Mouse (Mus musculus): ENCODE measurements at regions not wholly inside any gene's neighbourhood (a gene's known extent, or its start where the extent isn't known, plus 50 kb on each side); places are given as distances from the start of the nearest gene placed in this dataset.

- peak in 1 of 2 experiments; percentile 27 for DNase-seq (ENCODE audit: low spot score in 2 of 2)
Observed at GRCm38 (mm10) chr14:31945125-31945524, 83.7 kb upstream of the Galnt15 start.

- no peak for DNase-seq (ENCODE audit: low spot score in 2 of 2)
Observed at GRCm38 (mm10) chr14:31946032-31946431, 82.8 kb upstream of the Galnt15 start.

DNA sequence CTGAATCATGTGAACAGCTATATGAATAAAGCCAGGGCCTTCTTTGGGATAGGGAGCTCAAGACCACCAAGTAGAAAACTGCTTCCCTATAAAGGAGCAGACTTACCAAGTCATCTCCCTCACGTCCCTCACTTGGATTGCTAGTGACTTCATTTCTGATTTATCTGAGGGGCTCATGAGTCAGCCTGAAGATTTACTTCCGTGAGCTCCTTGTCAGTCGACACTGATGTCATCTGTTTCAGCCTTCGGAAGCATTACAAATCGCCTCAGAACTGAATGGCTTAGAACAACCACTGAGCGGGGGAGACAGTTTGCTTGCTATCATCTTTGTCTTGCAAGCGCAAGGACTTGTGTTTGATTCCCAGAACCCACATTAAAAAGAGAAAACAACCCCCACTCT lies 81.5 kb upstream of the Galnt15 start:
- no peak for DNase-seq (ENCODE audit: low spot score in 2 of 2)

DNA sequence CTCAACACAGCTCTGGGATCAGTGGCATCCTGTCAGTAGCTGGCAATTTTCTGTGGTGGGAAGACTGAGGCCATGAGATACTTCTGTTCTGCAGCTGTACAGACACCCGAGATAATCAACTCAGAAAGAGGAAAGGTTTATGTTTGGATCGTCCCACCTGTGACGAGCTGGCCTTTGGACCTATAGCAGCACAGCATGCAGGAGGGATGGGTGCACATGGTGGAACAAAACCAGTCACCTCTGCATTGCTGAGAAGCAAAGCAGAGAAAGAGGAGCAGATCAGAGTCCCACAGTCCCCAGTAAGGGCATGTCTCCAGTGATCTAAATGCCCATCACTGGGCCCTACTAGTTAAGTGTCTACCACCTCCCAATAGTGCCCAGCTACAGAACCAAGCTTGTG lies 76.9 kb upstream of the Galnt15 start:
- DNase-seq (ENCODE audit: low spot score in 2 of 2) = no peak

- no peak for DNase-seq (ENCODE audit: low spot score in 2 of 2)
Observed at GRCm38 (mm10) chr14:31953783-31954182, 75.0 kb upstream of the Galnt15 start.

DNA sequence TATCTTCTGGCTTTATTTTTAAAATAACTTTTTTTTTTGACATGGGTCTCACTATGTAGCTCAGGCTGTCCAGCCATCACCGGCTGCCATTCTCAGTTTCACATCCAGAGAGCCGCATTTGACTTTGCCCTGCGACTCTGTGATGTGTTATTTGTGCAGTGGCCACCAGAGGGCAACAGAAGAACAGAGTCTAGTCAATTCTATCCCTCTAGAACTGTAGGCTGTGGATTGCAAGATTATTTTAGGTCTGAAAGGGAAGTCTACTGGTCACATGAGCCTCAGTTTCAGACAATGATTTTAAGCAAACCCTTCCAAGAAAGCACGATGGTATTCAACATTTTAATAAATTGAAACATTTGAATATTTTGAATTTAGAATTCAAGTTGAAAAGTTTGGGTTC lies 73.8 kb upstream of the Galnt15 start:
- peak; percentile 89 to 93 for DNase-seq (ENCODE audit: low spot score in 2 of 2)

DNA sequence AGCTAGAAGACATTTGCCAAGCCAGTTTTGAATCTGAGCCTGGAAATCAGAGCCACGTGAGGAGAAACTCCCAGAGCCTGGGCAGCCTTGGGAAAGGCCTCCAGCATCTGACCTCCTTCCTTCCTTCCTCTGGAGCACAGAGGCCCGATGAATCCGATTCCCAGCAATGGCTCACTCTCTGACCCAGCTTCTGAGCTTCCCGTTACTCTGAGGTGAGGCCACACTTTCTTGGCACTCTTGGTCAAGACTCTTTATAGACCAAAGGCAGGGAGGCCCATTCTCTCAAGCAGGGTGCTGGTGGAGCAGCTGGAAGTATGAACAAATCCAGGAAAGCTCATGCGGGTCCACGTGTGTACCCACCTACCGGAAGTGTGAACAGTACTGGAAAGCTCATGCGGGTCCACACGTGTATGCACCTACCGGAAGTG lies 71.6 kb upstream of the Galnt15 start:
- no peak for DNase-seq (ENCODE audit: low spot score in 2 of 2)

DNA sequence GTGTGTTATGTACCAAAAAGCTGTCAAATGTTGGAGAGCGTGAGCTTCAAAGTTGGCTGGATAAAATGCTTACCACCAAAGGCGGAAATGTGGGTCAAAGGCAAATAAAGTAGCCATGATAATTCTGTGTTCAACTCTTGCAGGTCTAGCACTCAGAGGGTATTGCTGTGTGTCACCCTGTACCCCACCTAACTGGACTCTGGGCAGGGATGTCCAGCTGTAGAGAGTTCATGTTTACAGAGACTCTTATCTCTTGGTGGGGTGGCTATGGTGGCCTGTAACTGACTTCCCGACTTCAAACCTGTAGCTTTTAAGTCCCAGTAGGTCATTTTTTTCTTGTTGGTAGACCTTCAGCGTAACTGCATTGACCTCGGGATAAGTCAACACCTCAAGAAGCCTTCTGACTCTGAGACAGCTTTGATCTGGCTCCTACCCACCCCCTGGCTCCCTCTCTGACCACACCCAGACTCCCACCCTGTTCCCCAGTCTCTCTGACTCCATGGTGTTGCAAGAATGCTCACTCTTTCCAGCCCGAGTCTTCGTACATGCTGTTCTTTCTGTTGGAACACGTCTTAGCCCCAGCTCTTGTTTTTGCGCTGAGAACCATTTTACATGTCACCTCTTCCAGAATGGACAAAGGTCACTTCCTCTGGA lies 68.5 kb upstream of the Galnt15 start:
- no peak for DNase-seq (ENCODE audit: low spot score in 2 of 2)

DNA sequence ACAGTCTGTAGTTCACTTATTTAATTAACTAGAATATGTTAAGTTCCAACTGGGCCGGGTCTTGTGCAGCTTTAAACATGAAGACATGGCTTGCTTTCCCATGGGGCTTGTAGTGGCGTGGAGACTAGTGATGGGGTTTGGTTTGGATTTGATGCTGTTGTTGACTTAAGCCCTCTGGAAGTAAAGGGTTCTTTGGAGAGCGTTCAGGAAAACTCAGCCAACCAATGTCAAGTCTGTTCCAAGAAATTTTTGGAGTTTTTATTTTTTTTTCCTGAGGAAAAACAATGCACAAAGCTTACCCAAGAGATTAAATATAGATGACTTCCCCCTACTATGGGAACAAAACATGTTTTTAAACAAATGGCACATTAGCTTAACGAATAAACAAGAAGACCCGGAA lies 67.3 kb upstream of the Galnt15 start:
- DNase-seq (ENCODE audit: low spot score in 2 of 2) = no peak

GRCm38 (mm10) chr14:31963131-31963911 lies 65.5 kb upstream of the Galnt15 start:
- DNase-seq (ENCODE audit: low spot score in 2 of 2) = no peak

- DNase-seq (ENCODE audit: low spot score in 2 of 2) = no peak
Observed at GRCm38 (mm10) chr14:31964076-31964475, 64.7 kb upstream of the Galnt15 start.

DNA sequence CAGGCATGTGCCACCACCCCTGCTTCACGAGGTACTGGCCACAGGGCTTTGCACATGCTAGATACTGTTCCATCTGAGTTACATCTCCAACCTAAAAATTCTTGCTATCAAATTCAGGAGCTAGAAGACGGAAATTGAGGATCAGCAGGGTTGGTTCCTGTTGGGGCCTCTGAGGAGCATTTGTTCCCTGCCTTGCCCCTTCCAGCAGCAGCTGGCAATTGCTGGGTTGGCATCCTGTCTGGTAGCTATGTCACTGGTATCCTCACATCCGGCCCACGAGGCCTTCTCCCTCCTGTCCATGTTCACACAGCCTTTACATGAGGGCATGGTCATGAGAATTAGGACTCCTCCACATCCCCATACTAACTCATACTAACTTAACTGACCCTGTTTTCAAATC lies 64.0 kb upstream of the Galnt15 start:
- no peak for DNase-seq (ENCODE audit: low spot score in 2 of 2)

DNA sequence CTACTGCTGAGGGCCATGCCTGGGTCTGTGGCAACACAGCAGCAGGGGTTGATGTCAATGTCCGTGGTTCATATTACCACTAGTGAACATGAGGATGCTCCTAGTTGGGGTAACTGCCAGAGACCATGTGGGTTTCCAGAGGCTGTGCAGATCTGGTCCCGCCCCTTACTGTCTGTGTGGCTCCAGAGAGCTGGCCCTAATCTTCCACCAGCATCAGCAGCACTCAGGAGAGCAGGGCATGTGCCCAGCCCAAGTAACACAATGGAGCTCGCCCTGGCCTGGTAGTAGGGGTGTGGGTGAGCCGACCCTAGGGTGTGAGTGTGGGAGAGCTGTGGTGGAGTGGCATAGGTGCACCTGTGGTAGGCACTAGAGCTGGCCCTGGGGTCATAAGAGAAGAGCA lies 59.3 kb upstream of the Galnt15 start:
- DNase-seq (ENCODE audit: low spot score in 2 of 2) = no peak

- DNase-seq (ENCODE audit: low spot score in 2 of 2) = no peak
Observed at GRCm38 (mm10) chr14:31970245-31970830, 58.5 kb upstream of the Galnt15 start.

DNA sequence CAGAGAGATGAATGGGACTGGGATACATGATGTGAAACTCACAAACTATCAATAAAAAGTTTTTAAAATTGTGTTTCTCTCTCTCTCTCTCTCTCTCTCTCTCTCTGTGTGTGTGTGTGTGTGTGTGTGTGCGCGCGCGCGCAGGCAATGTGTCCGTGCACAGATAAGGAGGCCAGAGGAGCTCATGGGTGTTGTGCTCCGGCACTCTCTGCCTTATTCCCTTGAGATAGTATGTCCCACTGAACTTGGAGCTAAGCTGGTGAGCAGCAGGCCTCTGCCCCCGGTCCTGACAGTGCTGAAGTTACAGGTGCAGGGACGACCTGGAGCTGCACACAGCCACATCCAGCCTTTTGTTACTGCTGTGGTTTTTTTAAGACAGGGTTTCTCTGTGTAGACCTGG lies 57.9 kb upstream of the Galnt15 start:
- DNase-seq (ENCODE audit: low spot score in 2 of 2) = no peak

DNA sequence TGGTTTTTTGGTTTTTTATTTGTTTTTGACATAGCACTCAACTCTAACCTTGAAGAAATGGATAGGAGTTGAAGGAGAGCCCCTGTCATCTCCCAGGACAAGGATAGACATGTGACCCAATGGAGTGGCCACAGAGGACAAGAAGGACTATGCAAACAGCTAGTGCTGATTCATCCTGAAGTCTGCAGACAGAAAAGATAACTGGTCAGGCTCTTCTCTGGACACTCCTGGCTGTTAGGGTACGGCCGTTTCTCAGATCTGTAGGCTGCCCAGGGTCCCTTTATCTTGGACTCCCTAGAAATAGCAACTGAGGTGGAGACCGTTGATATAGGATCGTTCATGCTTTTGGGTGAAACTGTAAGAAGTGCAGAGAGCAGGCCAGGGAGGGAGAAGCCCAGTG lies 55.1 kb upstream of the Galnt15 start:
- DNase-seq (ENCODE audit: low spot score in 2 of 2) = no peak

DNA sequence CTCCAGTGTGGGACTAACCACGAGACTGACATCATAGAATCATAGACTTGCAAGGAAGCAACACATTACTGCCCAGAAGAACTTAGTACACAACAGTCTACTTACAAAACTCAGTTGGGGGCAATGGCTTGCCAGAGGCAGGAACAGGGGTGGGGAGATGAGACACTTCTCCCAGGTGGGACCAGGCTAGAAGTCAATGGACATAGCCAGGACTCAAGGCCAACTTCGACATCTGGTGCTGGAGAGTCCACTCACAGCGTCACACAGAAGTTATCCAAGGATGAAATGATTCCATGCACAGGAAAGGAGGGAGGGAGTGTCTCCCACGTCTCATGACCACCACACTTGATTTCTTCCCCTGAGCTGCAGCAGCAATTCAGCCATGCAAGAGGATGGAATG lies 50.6 kb upstream of the Galnt15 start:
- DNase-seq (ENCODE audit: low spot score in 2 of 2) = no peak

GRCm38 (mm10) chr14:31978690-31979089 lies 50.1 kb upstream of the Galnt15 start:
- DNase-seq (ENCODE audit: low spot score in 2 of 2) = no peak

Measured in right cerebral cortex, postnatal 10 days (tissue).